Mouse (Mus musculus) small intestine, adult 2 months (tissue): Measurements from ENCODE around the gene Rpa1.

Source experiments
- CTCF ChIP-seq: fragments of 200-500 bp; IDR thresholded peaks from 2 replicates; pipeline ENCODE4 v1.5.1; 2012; ENCODE audit warnings: low read depth, mild to moderate bottlenecking, control low read depth, inconsistent platforms, low read length, moderate library complexity, mixed read lengths; ENCODE audit not compliant: insufficient replicate concordance, insufficient read length; ENCODE audit errors: extremely low read depth
- POLR2A ChIP-seq: fragments of 200-500 bp; IDR thresholded peaks from 2 replicates; pipeline ENCODE4 v1.6.1; 2012; ENCODE audit warnings: low read depth, mild to moderate bottlenecking, control low read depth, inconsistent platforms, low read length, moderate library complexity

DNA sequence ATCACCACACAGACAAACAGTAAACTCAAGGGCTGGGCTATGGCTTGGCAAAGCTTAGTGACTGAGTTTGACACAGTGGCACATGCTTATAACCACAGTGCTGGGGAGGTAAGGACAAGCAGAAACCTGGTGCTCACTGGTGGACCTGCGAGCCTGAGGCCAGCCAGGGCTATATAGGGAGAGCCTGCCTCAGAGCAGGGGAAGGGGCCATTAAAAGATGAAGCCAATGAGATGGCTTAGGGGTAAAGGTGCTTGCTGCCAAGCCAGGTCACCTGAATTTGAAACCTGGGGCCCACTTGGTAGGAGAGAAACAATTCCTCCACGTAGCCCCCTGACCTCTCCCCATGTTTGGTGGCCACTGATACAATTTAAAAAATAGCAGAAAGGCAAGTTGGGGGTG, 5.0 kb downstream of the Rpa1 start:
- TF ChIP-seq CTCF (no peak), POLR2A (no peak)
